Mouse (Mus musculus): Measurements from ENCODE around the gene Ms4a18. TPM values are rescaled to one million over a fixed set of nuclear protein-coding genes. Genes with fewer than 3 reads are reported as not detected.

The Ms4a18 gene
- polyA plus RNA-seq, 1 experiment from 2014 or later, result not detected

- Histone ChIP-seq H3K27ac (no peak overlapping the region), H3K9me3 (no peaks in the 10 kb centered on the region), H3K36me3 (replicated peaks) (no peaks in the 10 kb centered on the region), H3K4me2 (no peak overlapping the region), H3K4me3 (replicated peaks) (no peak overlapping the region), H3K27me3 (no peaks in the 10 kb centered on the region; the same call in 1 of the 2 replicates), H3K9ac (no peak overlapping the region), H3K4me1 (peaks cover 17% of the 10 kb centered on the region)
- no peak for ATAC-seq (ENCODE audit: low FRiP score)
- 78% methylated on average over 11 of the region's 11 CpGs for WGBS
Observed at GRCm38 (mm10) chr19:10952021-10952939, 65.6 kb downstream of the Ms4a18 start.

- peak overlapping the region; percentile 100 for H3K4me2 ChIP-seq
- peaks cover 17% of the 10 kb centered on the region for H3K36me3 ChIP-seq (replicated peaks)
- WGBS, result 29% methylated on average over 9 of the region's 9 CpGs
- peak overlapping the region; percentile 65 for H3K4me3 ChIP-seq (replicated peaks)
- 0 out of 2 replicates have a peak overlapping the region, but pooled peaks have one; percentile 33 for H3K27ac ChIP-seq
- H3K27me3 ChIP-seq, result no peaks in the 10 kb centered on the region; the same call in 1 of the 2 replicates
- no peak; the same call in 1 of the 2 replicates for ATAC-seq (ENCODE audit: low FRiP score)
- H3K9ac ChIP-seq, result peak overlapping the region; percentile 53
- no peaks in the 10 kb centered on the region for H3K9me3 ChIP-seq
- H3K4me1 ChIP-seq, result peaks cover 28% of the 10 kb centered on the region
Observed at GRCm38 (mm10) chr19:10949558-10949957, 68.3 kb downstream of the Ms4a18 start.

GRCm38 (mm10) chr19:10949112-10949511, 68.7 kb downstream of the Ms4a18 start, which contains the start of gene Ccdc86:
TSS of gene Ccdc86 (minus strand) at chr19:10949266.
- H3K27ac ChIP-seq, result 0 out of 2 replicates have a peak within 1 kb of the TSS, but pooled peaks have one; percentile 33
- WGBS, result 0% methylated on average over 30 of the region's 30 CpGs

GRCm38 (mm10) chr19:10948416-10948815, 69.4 kb downstream of the Ms4a18 start:
- Histone ChIP-seq H3K4me3 (replicated peaks) (peak overlapping the region; percentile 65), H3K9ac (peak overlapping the region; percentile 74), H3K27me3 (no peaks in the 10 kb centered on the region; the same call in 1 of the 2 replicates), H3K4me1 (peaks cover 28% of the 10 kb centered on the region), H3K36me3 (replicated peaks) (peaks cover 28% of the 10 kb centered on the region), H3K9me3 (no peaks in the 10 kb centered on the region), H3K27ac (no peak overlapping the region), H3K4me2 (peak overlapping the region; percentile 100)
- ATAC-seq (ENCODE audit: low FRiP score), result no peak
- WGBS, result under 1% methylated on average over 20 of the region's 20 CpGs

More at GRCm38 (mm10) chr19:10949112-10949511, 68.7 kb downstream of the Ms4a18 start, which contains the start of gene Ccdc86:
- peaks cover 28% of the 10 kb centered on the region for H3K4me1 ChIP-seq
- H3K27me3 ChIP-seq, result no peaks in the 10 kb centered on the region; the same call in 1 of the 2 replicates
- H3K9ac ChIP-seq, result peak within 1 kb of the TSS; percentile 74
- H3K9me3 ChIP-seq, result no peaks in the 10 kb centered on the region
- H3K36me3 ChIP-seq (replicated peaks), result peaks cover 21% of the 10 kb centered on the region
- peak within 1 kb of the TSS; percentile 65 for H3K4me3 ChIP-seq (replicated peaks)
- peak; percentile 99 for ATAC-seq (ENCODE audit: low FRiP score)
- H3K4me2 ChIP-seq, result peak within 1 kb of the TSS; percentile 100

- Histone ChIP-seq H3K9ac (0 out of 2 replicates have a peak overlapping the region, but pooled peaks have one; percentile 74), H3K4me2 (peak overlapping the region; percentile 100), H3K4me1 (peaks cover 28% of the 10 kb centered on the region), H3K9me3 (no peaks in the 10 kb centered on the region), H3K27me3 (no peaks in the 10 kb centered on the region; the same call in 1 of the 2 replicates), H3K4me3 (replicated peaks) (peak overlapping the region; percentile 65), H3K27ac (no peak overlapping the region), H3K36me3 (replicated peaks) (peaks cover 39% of the 10 kb centered on the region)
- ATAC-seq (ENCODE audit: low FRiP score), result no peak
- 90% methylated on average over 5 of the region's 5 CpGs for WGBS
Observed at GRCm38 (mm10) chr19:10947219-10947618, 70.6 kb downstream of the Ms4a18 start.

Other genes with a start within 250 kb of the Ms4a18 start
- not detected in 2 replicates for gene Cd6, start 188.0 kb downstream of the Ms4a18 start, polyA plus RNA-seq (2016; fragmentation: Nextera tagmentation; extraction: Ambion mirVana)
- 0.12 and 0.38 TPM in 2 replicates for gene Slc15a3, start 178.3 kb downstream of the Ms4a18 start, polyA plus RNA-seq (2016; fragmentation: Nextera tagmentation; extraction: Ambion mirVana)
- 115 and 126 TPM in 2 replicates for gene Tmem132a, start 148.1 kb downstream of the Ms4a18 start, polyA plus RNA-seq (2016; fragmentation: Nextera tagmentation; extraction: Ambion mirVana)
- 35.6 and 36.6 TPM in 2 replicates for gene Tmem109, start 136.0 kb downstream of the Ms4a18 start, polyA plus RNA-seq (2016; fragmentation: Nextera tagmentation; extraction: Ambion mirVana)
- 43.3 and 49.6 TPM in 2 replicates for gene Prpf19, start 122.8 kb downstream of the Ms4a18 start, polyA plus RNA-seq (2016; fragmentation: Nextera tagmentation; extraction: Ambion mirVana)
- not detected in 2 replicates for gene Zp1, start 97.4 kb downstream of the Ms4a18 start, polyA plus RNA-seq (2016; fragmentation: Nextera tagmentation; extraction: Ambion mirVana)
- 0.08 TPM in 1 of 2 replicates, not detected in the other for gene Ptgdr2, start 80.9 kb downstream of the Ms4a18 start, polyA plus RNA-seq (2016; fragmentation: Nextera tagmentation; extraction: Ambion mirVana)
- 26.2 and 27.0 TPM in 2 replicates for gene Ccdc86, start 68.8 kb downstream of the Ms4a18 start, polyA plus RNA-seq (2016; fragmentation: Nextera tagmentation; extraction: Ambion mirVana)
- not detected in 2 replicates for gene Ms4a10, start 43.4 kb downstream of the Ms4a18 start, polyA plus RNA-seq (2016; fragmentation: Nextera tagmentation; extraction: Ambion mirVana)
- gene Ms4a15, start 24.8 kb downstream of the Ms4a18 start, polyA plus RNA-seq (2016; fragmentation: Nextera tagmentation; extraction: Ambion mirVana), result not detected in 2 replicates
- not detected in 2 replicates for gene Ms4a8a, start 63.1 kb upstream of the Ms4a18 start, polyA plus RNA-seq (2016; fragmentation: Nextera tagmentation; extraction: Ambion mirVana)
- not detected in 2 replicates for gene 1700017D01Rik, start 112.8 kb upstream of the Ms4a18 start, polyA plus RNA-seq (2016; fragmentation: Nextera tagmentation; extraction: Ambion mirVana)
- gene 1700025F22Rik, start 147.3 kb upstream of the Ms4a18 start, polyA plus RNA-seq (2016; fragmentation: Nextera tagmentation; extraction: Ambion mirVana), result not detected in 2 replicates
- not detected in 2 replicates for gene Ms4a13, start 178.7 kb upstream of the Ms4a18 start, polyA plus RNA-seq (2016; fragmentation: Nextera tagmentation; extraction: Ambion mirVana)
- gene Ms4a12, start 214.4 kb upstream of the Ms4a18 start, polyA plus RNA-seq (2016; fragmentation: Nextera tagmentation; extraction: Ambion mirVana), result not detected in 2 replicates
- not detected in 2 replicates for gene Ms4a1, start 248.2 kb upstream of the Ms4a18 start, polyA plus RNA-seq (2016; fragmentation: Nextera tagmentation; extraction: Ambion mirVana)